Mouse (Mus musculus) mouse embryonic stem cell (cell line): ENCODE data around the gene Sntb2.
"Not testable (repeated sequence)": the region's sequence is repeated elsewhere in the genome, so short reads cannot be mapped to it uniquely, and the experiment has no call there.

Experiments
- in situ Hi-C, 2 experiments: fragments of 300-500 bp; cut with MboI; formaldehyde crosslinking; loops; 1 replicate in 1 of 2; 3 replicates in 1 of 2; pipeline ENCODE4 v1.14.3; 2019 to 2020; ENCODE audit warnings: low sequenced_read_pairs in 2 of 2, low pct_unique_long_range_greater_than_20kb in 1 of 2, mixed read lengths in 1 of 2; ENCODE audit not compliant: unreplicated experiment in 1 of 2

Gene Sntb2

GRCm38 (mm10) chr8:107002532-107002931 lies 67.0 kb downstream of the Sntb2 start:
- in situ Hi-C loops, result loop anchor here (25.0 kb wide), 1 partner anchor 290 kb away; no protein-coding TSS in a partner anchor

- in situ Hi-C loops, result loop anchor here (25.0 kb wide), 1 partner anchor 295 kb away; no protein-coding TSS in a partner anchor
Observed at GRCm38 (mm10) chr8:107007795-107008194, 72.2 kb downstream of the Sntb2 start.

- in situ Hi-C loops, result loop anchor here (25.0 kb wide), 1 partner anchor 300 kb away; no protein-coding TSS in a partner anchor
Observed at GRCm38 (mm10) chr8:107012666-107013065, 77.1 kb downstream of the Sntb2 start.

GRCm38 (mm10) chr8:107014915-107015314 lies 79.4 kb downstream of the Sntb2 start:
- in situ Hi-C loops, result loop anchor here (25.0 kb wide), 1 partner anchor 303 kb away; no protein-coding TSS in a partner anchor

GRCm38 (mm10) chr8:107023479-107023878 lies 87.9 kb downstream of the Sntb2 start:
- in situ Hi-C loops, result loop anchor here (25.0 kb wide), 1 partner anchor 311 kb away; no protein-coding TSS in a partner anchor

GRCm38 (mm10) chr8:107029310-107029709 lies 93.8 kb downstream of the Sntb2 start:
- in situ Hi-C loops, result no loop called here

- in situ Hi-C loops, result no loop called here
Observed at GRCm38 (mm10) chr8:107030058-107030457, 94.5 kb downstream of the Sntb2 start.

- in situ Hi-C loops, result no loop called here
Observed at GRCm38 (mm10) chr8:107030650-107031576, 95.4 kb downstream of the Sntb2 start, which contains the start of gene Vps4a. Gene Vps4a, plus strand, starts transcription at chr8:107031222.

GRCm38 (mm10) chr8:107031577-107032090 lies 96.1 kb downstream of the Sntb2 start:
- in situ Hi-C loops, result no loop called here

GRCm38 (mm10) chr8:107033609-107034008 lies 98.1 kb downstream of the Sntb2 start:
- in situ Hi-C loops, result not testable (repeated sequence)

GRCm38 (mm10) chr8:107035641-107036040 lies 100.1 kb downstream of the Sntb2 start:
- in situ Hi-C loops, result no loop called here

GRCm38 (mm10) chr8:107036626-107037025 lies 101.1 kb downstream of the Sntb2 start:
- in situ Hi-C loops, result no loop called here

GRCm38 (mm10) chr8:107040632-107041031 lies 105.1 kb downstream of the Sntb2 start:
- in situ Hi-C loops, result no loop called here

- in situ Hi-C loops, result no loop called here
Observed at GRCm38 (mm10) chr8:107045478-107045877, 109.9 kb downstream of the Sntb2 start.

- in situ Hi-C loops, result no loop called here
Observed at GRCm38 (mm10) chr8:107046976-107047375, 111.4 kb downstream of the Sntb2 start.

- in situ Hi-C loops, result no loop called here
Observed at GRCm38 (mm10) chr8:107048061-107048941, 112.8 kb downstream of the Sntb2 start, which contains the start of gene Pdf. Gene Pdf, minus strand, starts transcription at chr8:107048614.

- in situ Hi-C loops, result no loop called here
Observed at GRCm38 (mm10) chr8:107049480-107049879, 113.9 kb downstream of the Sntb2 start.

GRCm38 (mm10) chr8:107052046-107052445 lies 116.5 kb downstream of the Sntb2 start:
- in situ Hi-C loops, result no loop called here
